In the genomic region with DNA sequence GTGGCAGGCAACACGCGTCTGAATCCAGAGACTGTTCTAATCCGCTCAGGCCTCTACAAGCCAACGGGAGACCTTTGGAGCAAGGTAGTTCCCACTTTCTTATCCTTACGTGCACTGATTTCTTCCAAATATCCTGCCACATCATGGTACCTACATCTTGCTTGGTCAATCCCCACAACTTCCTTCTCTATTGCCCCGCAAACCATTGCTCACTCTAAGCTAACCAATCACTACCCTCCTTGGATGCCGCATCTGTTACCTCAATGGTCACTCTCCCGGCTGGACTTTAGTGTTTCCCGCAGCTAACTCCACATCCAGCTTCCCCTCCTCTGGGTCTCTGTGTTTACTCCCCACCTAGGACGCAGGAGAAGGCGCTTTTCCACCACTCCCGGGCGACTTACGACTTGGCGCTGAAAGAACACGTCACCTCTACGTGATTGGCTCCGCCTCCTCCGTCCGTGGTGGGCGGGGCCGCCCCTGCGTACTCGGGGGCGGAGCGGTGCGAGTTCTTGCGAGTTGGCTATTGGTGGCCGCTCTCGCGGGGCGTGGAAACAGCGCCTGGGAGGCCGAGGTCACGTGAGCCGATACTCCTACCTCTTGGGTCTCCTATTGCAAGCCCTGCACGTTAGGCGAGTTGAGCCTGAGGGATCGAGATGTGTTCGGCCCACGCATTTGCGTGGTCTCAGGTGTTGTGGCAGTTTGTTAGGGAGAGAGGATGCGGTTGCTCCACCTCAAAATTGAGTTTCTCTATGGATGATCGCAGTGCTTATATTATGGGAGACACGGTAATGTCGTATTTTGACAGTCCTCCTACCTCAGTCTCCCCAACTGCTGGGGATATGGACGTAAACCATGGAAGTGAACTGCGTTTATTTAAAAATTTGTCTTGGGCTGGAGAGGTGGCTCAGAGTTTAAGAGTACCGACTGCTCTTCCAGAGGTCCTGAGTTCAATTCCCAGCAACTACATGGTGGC, we compare ENCODE assay signal across 8 mouse cellular contexts. TPM values are rescaled to one million over a fixed set of nuclear protein-coding genes. Genes with fewer than 3 reads are reported as not detected.
A peak's percentile ranks its signal among the peaks of the same experiment; 100 is the strongest.
DNase-seq lines count a peak whose midpoint lies in the region; ATAC-seq and TF ChIP-seq lines count a peak whose summit lies in the region.

Gene Dhdds (minus strand): TSS at position 453 of the 973 bp plus-strand sequence.

- WGBS in forebrain, embryonic 13.5 days = 2% methylated on average over 49 of the region's 49 CpGs
- 1% methylated on average over 49 of the region's 49 CpGs for WGBS in large intestine, adult 2 months
- 1% methylated on average over 49 of the region's 49 CpGs for WGBS in liver, postnatal 0 days (ENCODE audit: insufficient replicate concordance)
- 1% methylated on average over 49 of the region's 49 CpGs for WGBS in neural tube, embryonic 14.5 days

- peak within 1 kb of the TSS; percentile 67 for H3K9ac ChIP-seq in ES-Bruce4 (ENCODE audit: low read depth, poor library complexity, severe bottlenecking)
- H3K9ac ChIP-seq in forebrain, embryonic 13.5 days = peak within 1 kb of the TSS; percentile 77
- H3K9ac ChIP-seq in liver, postnatal 0 days (replicated peaks) = peak within 1 kb of the TSS; percentile 76
- peak within 1 kb of the TSS; percentile 41 for H3K9ac ChIP-seq in neural tube, embryonic 14.5 days (replicated peaks; ENCODE audit: low read depth, low read length)

- peak; percentile 96 for ATAC-seq in cerebellum, adult (ENCODE audit: insufficient number of reproducible peaks, low FRiP score, low TSS enrichment)
- peak; percentile 98 for ATAC-seq in forebrain, embryonic 13.5 days
- ATAC-seq in liver, postnatal 0 days = peak; percentile 99
- ATAC-seq in neural tube, embryonic 14.5 days (ENCODE audit: low read depth) = peak; percentile 97

- H3K27ac ChIP-seq in ES-Bruce4 (ENCODE audit: insufficient read depth, low read length) = 0 out of 2 replicates have a peak within 1 kb of the TSS, but pooled peaks have one; percentile 3
- H3K27ac ChIP-seq in forebrain, embryonic 13.5 days = no peak within 1 kb of the TSS
- H3K27ac ChIP-seq in liver, postnatal 0 days (ENCODE audit: low read depth) = peak within 1 kb of the TSS; percentile 16
- peak within 1 kb of the TSS; percentile 62; the same call in 1 of the 2 replicates for H3K27ac ChIP-seq in neural tube, embryonic 14.5 days (ENCODE audit: low read depth, low read length)

- peak; percentile 76 for TF ChIP-seq POLR2A in ES-Bruce4 (IDR thresholded peaks at IDR 0.05; ENCODE audit: insufficient read depth, low read length)

- H3K4me2 ChIP-seq in forebrain, embryonic 13.5 days = peak within 1 kb of the TSS; percentile 83
- H3K4me2 ChIP-seq in liver, postnatal 0 days (ENCODE audit: low read depth, low read length) = peak within 1 kb of the TSS; percentile 93
- H3K4me2 ChIP-seq in neural tube, embryonic 14.5 days (ENCODE audit: low read depth, low read length) = peak within 1 kb of the TSS; percentile 94

- peak within 1 kb of the TSS; percentile 98 for H3K4me3 ChIP-seq in ES-Bruce4 (ENCODE audit: low read depth, low read length)
- peak within 1 kb of the TSS; percentile 67 for H3K4me3 ChIP-seq in forebrain, embryonic 13.5 days
- H3K4me3 ChIP-seq in liver, postnatal 0 days (ENCODE audit: low read depth, low read length) = peak within 1 kb of the TSS; percentile 75
- peak within 1 kb of the TSS; percentile 46 for H3K4me3 ChIP-seq in neural tube, embryonic 14.5 days (ENCODE audit: low read depth, low read length)

- intact Hi-C loops in heart, postnatal 10 days (cut with DNase I) = no loop called here

- H3K36me3 ChIP-seq in ES-Bruce4 (ENCODE audit: control insufficient read depth, insufficient read depth, low read length, poor library complexity, severe bottlenecking) = peaks cover 24% of the 10 kb centered on the region
- peaks cover 12% of the 10 kb centered on the region; the same call in 1 of the 2 replicates for H3K36me3 ChIP-seq in forebrain, embryonic 13.5 days (ENCODE audit: poor library complexity, severe bottlenecking)
- H3K36me3 ChIP-seq in liver, postnatal 0 days (replicated peaks; ENCODE audit: insufficient read depth, low read length) = peaks cover 11% of the 10 kb centered on the region; the same call in 1 of the 2 replicates
- peaks cover 4% of the 10 kb centered on the region; the same call in 1 of the 2 replicates for H3K36me3 ChIP-seq in neural tube, embryonic 14.5 days (ENCODE audit: control insufficient read depth, insufficient read depth, low read length)

- no peak for TF ChIP-seq EP300 in ES-Bruce4 (IDR thresholded peaks at IDR 0.05; ENCODE audit: insufficient read depth, low read depth, low read length)
- TF ChIP-seq EP300 in liver, postnatal 0 days (IDR thresholded peaks at IDR 0.05; ENCODE audit: low read depth) = no peak

- no peaks in the 10 kb centered on the region for H3K27me3 ChIP-seq in ES-Bruce4 (ENCODE audit: control insufficient read depth, insufficient read depth, low read length, poor library complexity, severe bottlenecking)
- no peaks in the 10 kb centered on the region for H3K27me3 ChIP-seq in forebrain, embryonic 13.5 days
- H3K27me3 ChIP-seq in liver, postnatal 0 days (ENCODE audit: insufficient read depth, low read length) = no peaks in the 10 kb centered on the region
- H3K27me3 ChIP-seq in neural tube, embryonic 14.5 days (ENCODE audit: control insufficient read depth, insufficient read depth, low read length) = no peaks in the 10 kb centered on the region

- no peaks in the 10 kb centered on the region for H3K4me1 ChIP-seq in ES-Bruce4 (ENCODE audit: control insufficient read depth, insufficient read depth, low read length)
- H3K4me1 ChIP-seq in forebrain, embryonic 13.5 days = peaks cover 51% of the 10 kb centered on the region
- H3K4me1 ChIP-seq in liver, postnatal 0 days (ENCODE audit: insufficient read depth) = 0 out of 2 replicates have a peak, but pooled peaks cover 4% of the 10 kb centered on the region
- peaks cover 8% of the 10 kb centered on the region for H3K4me1 ChIP-seq in neural tube, embryonic 14.5 days (ENCODE audit: control insufficient read depth, insufficient read depth, low read length)

- no peaks in the 10 kb centered on the region for H3K9me3 ChIP-seq in ES-Bruce4 (replicated peaks; ENCODE audit: control insufficient read depth, insufficient read depth, low read length, poor library complexity, severe bottlenecking)
- no peaks in the 10 kb centered on the region for H3K9me3 ChIP-seq in forebrain, embryonic 13.5 days (replicated peaks)
- H3K9me3 ChIP-seq in liver, postnatal 0 days (ENCODE audit: low read length) = no peaks in the 10 kb centered on the region
- H3K9me3 ChIP-seq in neural tube, embryonic 14.5 days (ENCODE audit: control insufficient read depth, low read length) = no peaks in the 10 kb centered on the region

- peak; percentile 96 for DNase-seq in heart, postnatal 10 days
- DNase-seq in large intestine, adult 2 months (ENCODE audit: low read depth, low spot score) = peak; percentile 93
- peak; percentile 99 for DNase-seq in liver, postnatal 0 days
- DNase-seq in testis, postnatal 10 days (ENCODE audit: low spot score) = peak; percentile 98

- TF ChIP-seq CTCF in ES-Bruce4 (IDR thresholded peaks at IDR 0.05; ENCODE audit: low read depth, low read length) = no peak
- no peak for TF ChIP-seq CTCF in liver, postnatal 0 days (IDR thresholded peaks at IDR 0.05; ENCODE audit: low read depth)

RNA-seq across cellular contexts. Expression of gene Dhdds, which starts in this region (rescaled TPM):
- polyA plus RNA-seq in ES-Bruce4 (2011; ENCODE audit: insufficient read depth, insufficient read length, low read depth, missing spikeins) = 18.5 and 23.5 TPM in 2 replicates
- polyA plus RNA-seq in forebrain, embryonic 13.5 days (2015; fragmentation: Nextera tagmentation; extraction: Ambion mirVana) = 47.1 and 47.6 TPM in 2 replicates
- 10 to 100 TPM; 31.4 to 33.9 TPM for total RNA-seq in heart, postnatal 10 days (2021)
- polyA plus RNA-seq in large intestine, adult 2 months (2012; rRNA removed) = 30.1 and 30.5 TPM in 2 replicates
- polyA plus RNA-seq in liver, postnatal 0 days (2015; fragmentation: Nextera tagmentation; extraction: Ambion mirVana) = 8.3 and 10.3 TPM in 2 replicates
- polyA plus RNA-seq in neural tube, embryonic 14.5 days (2014; fragmentation: Nextera tagmentation; extraction: Ambion mirVana) = 48.8 and 48.9 TPM in 2 replicates

Comparison
In these comparisons a context has a peak if more than half of its experiments do, and no peak if none do; other contexts are left out.
1. H3K4me3 ChIP-seq: peak in every context shown above with its lines; median percentile 98 in ES-Bruce4; 75 in liver, postnatal 0 days; 67 in forebrain, embryonic 13.5 days; 46 in neural tube, embryonic 14.5 days.